Mouse (Mus musculus) heart, postnatal 25 days (tissue): ENCODE results near the gene Ccn1. TPM values are rescaled to one million over a fixed set of nuclear protein-coding genes. Genes with fewer than 3 reads are reported as not detected.

Experiments
- DNase-seq: peaks from one replicate; pipeline ENCODE4 v3.0.0; 2022; ENCODE audit warnings: low spot score
- intact Hi-C: fragments of 180-260 bp; cut with DNase I; formaldehyde crosslinking; loops from one replicate; pipeline ENCODE4 v1.15.1; 2025
- total RNA-seq, 2 experiments: library from RNA; stranded (reverse); gene quantifications; 2 replicates each; pipeline ENCODE4 v1.2.3; 2021

The Ccn1 gene
- total RNA-seq, 2 experiments from 2014 or later = 46.8 to 75.2 TPM

DNA sequence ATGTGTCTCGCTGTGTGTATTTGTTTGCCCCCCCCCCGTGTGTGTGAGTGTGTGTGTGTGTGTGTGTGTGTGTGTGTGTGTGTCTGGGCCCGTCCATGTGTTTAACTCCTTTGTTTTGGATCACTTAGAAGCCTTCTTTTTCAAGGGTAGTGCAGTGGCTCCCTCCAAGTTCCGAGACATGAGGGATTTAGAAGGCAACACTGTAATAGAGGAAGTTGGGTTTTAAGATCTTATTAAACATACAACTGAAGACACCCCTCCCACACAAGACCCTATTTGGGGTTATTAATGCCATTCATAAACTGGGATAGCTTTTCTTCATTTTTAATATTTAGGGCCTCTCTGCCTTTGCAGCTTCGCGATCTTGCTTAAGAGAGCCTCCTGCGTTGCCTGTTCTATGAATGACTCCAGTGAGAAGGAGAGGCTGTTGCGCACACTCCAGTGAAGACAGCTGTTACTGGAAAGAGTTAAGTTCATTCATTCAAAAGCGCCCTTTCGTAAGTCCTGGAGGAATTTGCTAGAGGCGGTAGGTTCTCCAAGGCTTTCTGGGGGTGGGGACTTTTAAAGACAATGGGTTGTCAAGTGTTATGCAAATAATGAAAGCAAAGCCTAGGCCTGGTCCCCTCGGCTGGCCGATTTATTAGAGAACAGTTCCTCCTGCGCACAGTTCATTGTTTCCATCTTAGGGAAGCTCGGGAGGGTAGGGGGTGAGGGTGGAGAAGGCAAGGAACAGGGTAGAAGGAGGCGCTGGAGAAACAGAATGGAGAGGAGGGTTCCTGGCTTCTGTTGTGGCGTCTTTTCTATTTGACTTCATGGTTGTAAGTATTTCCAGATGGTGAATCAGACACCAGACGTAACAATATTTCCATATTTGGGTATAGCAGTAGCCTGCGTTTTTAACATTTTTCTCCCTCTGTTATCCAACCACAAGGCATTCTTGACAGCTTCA, 1.5 kb upstream of the Ccn1 start:
- no peak for DNase-seq
- intact Hi-C loops = loop anchor here (2.0 to 5.0 kb wide), 2 partner anchors 175 to 271 kb away; partner anchors contain the start of gene Bcl10

DNA sequence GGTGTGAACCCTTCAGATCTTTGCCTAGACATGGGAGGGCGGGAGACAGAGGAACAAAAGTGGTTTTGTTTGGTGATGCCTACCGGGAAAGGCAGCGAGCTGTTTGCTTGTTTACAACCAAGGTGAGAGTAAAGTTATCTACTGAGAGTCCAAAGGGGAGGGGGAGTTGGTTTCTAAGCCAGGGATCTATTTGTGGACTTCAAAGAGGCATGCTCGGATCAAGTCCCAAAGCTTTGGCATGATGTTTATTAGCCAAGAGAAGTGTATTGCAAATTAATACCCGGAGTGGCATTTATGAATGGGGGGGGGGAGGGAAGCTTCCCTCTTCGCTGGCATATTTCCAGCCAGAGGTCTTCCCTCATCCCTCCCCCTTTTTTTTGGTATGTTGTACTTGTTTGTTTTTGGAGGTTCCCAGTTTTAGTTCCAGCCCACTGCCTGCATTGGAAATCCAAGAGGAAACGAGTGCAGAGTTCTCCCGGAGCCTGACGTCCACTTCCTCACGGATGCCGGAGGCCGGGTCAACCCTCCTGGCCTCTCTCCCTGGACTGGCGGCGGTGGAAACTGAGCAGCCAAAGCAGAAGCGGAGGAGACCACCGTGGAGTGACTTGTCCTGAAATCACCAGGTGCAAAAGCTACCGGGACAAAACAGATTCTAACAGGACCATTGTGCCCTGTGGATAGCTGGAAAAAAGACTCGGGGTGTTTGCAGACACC, 674 bp upstream of the Ccn1 start:
- intact Hi-C loops = loop anchor here (2.0 to 5.0 kb wide), 2 partner anchors 174 to 272 kb away; partner anchors contain the start of gene Bcl10

DNA sequence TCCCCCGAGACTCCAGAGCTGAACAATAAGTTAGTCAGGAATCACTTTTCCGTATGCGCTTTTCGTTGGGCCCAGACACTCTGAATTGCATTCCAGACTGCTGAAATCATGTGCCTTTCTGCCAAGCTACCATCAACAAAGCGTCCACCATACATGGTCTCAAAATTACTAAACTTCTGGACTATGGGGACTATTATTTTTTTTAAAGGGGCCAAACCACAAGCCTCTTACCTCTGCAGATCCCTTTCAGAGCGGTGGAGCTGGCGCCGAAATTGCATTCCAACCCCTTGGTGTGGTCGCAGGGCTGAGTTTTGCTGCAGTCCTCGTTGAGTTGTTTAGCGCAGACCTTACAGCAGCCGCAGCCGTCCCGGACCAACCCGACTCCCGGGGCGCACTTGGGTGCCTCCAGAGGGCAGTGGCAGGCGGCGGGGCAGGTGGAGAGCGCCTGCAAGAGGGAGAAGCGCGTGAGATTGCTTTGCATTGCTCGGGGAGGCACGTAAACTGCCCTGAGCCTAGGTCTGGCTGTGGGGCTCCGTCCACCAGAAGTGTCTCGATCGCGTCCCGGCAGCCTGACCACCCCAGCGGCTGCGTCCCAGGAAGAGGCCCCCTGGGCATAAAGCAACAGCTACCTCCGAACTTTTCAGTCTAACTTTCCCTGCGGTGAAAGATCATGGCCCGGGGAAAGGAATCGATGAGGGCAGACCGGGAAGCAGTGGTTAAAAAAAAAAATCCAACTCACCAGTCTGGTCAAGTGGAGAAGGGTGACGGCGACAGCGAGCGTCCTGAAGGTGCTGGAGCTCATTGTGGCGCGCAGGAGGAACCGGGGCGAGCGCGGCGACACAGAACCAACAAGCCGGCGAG, 560 bp downstream of the Ccn1 start:
- intact Hi-C loops = loop anchor here (2.0 to 5.0 kb wide), 3 partner anchors 66 to 258 kb away; no protein-coding TSS in a partner anchor
- no peak for DNase-seq

More for the DNA sequence above, 674 bp upstream of the Ccn1 start:
- DNase-seq = peak; percentile 71

DNA sequence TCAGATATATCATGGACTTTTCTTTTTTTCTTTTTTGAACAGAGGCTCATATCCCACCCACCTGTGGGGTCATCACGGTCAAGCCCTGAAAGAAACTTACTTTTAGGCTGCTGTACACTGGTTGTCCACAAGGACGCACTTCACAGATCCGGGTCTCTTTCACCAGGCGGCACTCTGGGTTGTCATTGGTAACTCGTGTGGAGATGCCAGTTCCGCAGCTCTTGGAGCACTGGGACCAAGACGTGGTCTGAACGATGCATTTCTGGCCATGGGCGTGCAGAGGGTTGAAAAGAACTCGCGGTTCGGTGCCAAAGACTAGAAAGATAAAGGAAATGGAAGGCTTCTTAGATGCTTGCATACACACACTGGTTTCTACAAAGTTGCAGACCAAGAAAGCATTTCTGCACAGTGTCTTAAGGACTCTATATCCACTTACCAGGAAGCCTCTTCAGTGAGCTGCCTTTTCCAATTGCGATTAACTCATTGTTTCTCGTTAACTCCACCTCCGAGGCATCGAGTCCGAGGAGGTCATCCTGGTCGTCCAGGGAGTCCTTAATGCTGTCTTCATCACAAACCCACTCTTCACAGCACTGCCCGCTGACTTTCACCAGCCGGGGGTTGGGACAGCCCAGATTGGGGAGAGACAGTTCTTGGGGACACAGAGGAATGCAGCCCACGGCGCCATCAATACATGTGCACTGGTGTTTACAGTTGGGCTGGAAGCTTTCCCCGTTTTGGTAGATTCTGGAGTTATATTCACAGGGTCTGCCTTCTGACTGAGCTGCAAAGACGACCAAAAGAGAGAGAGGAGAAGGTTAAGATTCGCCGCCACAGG, 1.5 kb downstream of the Ccn1 start:
- intact Hi-C loops = loop anchor here (2.0 to 5.0 kb wide), 3 partner anchors 66 to 259 kb away; no protein-coding TSS in a partner anchor
- no peak for DNase-seq

DNA sequence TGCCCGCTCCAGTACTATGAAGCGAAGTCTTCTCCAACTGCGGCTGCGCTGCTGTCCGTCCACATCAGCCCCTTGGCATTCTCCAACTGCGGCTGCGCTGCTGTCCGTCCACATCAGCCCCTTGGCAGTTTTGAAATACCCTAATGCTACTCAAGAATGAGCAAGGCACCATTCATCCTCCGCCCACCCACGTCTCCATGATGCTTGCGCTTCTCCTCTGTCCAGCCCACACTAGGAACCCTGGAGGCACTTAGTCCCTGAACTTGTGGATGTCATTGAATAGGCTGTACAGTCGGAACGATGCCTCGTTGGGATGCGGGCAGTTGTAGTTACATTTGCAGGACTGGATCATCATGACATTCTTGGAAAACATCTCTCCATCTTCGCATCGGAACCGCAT, 2.4 kb downstream of the Ccn1 start:
- DNase-seq = no peak
- intact Hi-C loops = loop anchor here (5.0 kb wide), 1 partner anchor 260 kb away; no protein-coding TSS in a partner anchor

- intact Hi-C loops = loop anchor here (5.0 kb wide), 1 partner anchor 261 kb away; no protein-coding TSS in a partner anchor
- DNase-seq = no peak
Observed at GRCm38 (mm10) chr3:145646666-145647065, 3.1 kb downstream of the Ccn1 start.

GRCm38 (mm10) chr3:145646009-145646408, 3.8 kb downstream of the Ccn1 start:
- intact Hi-C loops = loop anchor here (5.0 kb wide), 1 partner anchor 261 kb away; no protein-coding TSS in a partner anchor

DNA sequence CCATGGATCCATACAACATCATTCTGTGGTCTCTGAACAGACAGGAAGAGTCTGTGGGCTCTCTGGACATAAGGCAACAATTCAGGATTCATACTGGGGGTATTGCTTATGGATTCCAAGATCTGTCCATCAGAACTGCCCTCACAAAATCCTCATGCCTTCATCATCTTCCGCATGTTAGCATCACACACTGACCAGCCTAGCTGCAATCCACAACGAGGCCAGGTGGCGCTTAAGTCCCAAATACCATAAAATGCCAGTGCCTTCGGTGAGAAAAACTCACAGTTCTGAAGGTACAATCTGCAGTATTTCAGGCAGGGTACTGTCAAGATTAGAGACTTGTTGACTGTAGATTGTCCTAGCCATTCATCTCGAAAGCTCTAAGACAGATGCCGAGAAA, 4.3 kb downstream of the Ccn1 start:
- no peak for DNase-seq
- intact Hi-C loops = loop anchor here (5.0 kb wide), 1 partner anchor 262 kb away; no protein-coding TSS in a partner anchor

More at GRCm38 (mm10) chr3:145646009-145646408, 3.8 kb downstream of the Ccn1 start:
- no peak for DNase-seq

DNA sequence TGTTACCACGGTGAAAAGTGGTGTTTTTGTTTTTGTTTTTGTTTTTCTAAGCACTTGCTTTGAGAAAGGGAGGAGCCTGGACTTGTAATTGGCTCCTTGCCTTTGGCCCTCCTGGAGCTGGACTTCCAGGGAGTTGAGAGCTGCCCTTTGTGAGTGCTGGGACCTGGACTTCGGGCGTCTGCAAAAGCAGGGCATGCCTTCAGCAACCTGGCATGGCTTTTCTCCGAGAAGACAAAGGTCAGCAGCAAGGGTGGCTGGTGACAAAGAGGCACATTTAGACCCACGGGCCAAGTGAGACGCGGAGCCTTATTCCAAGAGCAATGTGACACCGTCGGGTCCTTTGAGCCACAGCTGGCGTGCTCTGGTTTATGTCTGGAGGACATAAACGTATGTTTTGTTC, 6.9 kb downstream of the Ccn1 start:
- no peak for DNase-seq
- intact Hi-C loops = no loop called here

DNA sequence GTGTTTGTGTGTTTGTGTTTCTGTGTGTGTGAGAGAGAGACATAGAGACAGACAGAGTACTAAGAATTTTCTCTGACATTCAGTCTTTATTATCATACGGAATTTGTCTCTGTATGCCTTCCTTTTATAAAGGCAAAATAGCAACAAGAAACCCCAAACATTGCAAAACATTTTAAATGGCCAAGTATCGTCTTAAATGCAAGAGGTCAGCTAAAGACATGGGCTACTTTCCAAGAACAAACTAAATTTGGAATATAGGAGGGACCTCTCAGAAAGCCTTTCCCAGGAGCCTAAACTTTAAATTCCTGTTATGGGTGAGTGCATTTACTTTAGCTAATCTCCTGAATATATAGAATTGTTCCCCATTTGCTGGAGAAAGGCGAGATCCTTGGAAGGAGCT, 7.9 kb downstream of the Ccn1 start:
- no peak for DNase-seq
- intact Hi-C loops = no loop called here

DNA sequence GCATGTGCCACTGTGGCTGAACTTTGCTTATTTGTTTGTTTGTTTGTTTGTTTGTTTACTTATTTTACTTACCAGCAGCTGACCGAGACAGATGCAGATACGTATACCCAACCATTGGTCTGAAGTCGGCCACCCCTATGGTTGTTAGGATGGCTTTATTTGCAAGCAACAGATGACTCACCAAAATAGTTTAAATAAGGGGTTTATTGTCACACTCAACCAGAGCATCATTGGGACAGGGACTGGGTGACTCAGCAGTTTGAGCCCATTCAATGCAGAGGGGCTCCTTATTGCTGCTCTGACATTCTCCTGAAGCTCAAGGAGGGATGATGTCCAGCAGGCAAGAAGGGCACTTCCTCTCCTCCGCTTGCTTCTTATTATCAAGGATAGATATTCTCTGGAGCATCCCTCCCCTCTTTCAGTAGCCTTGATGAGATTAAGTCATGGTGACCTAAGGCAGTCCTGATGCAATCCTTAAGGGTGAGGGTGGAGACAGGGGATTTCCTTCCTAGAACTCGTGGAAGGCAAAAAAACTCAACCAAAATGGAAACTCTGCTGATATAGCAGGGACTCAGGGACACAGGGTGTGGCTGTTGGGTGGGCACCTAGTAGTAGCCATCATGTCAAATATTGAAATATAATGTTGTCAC, 8.6 kb downstream of the Ccn1 start:
- intact Hi-C loops = no loop called here
- no peak for DNase-seq

- no peak for DNase-seq
- intact Hi-C loops = no loop called here
Observed at GRCm38 (mm10) chr3:145640583-145640982, 9.2 kb downstream of the Ccn1 start.

GRCm38 (mm10) chr3:145640170-145640569, 9.6 kb downstream of the Ccn1 start:
- intact Hi-C loops = no loop called here
- no peak for DNase-seq

GRCm38 (mm10) chr3:145634002-145634710, 15.6 kb downstream of the Ccn1 start:
- no peak for DNase-seq
- intact Hi-C loops = no loop called here

- DNase-seq = no peak
- intact Hi-C loops = no loop called here
Observed at GRCm38 (mm10) chr3:145632888-145633287, 16.9 kb downstream of the Ccn1 start.

DNA sequence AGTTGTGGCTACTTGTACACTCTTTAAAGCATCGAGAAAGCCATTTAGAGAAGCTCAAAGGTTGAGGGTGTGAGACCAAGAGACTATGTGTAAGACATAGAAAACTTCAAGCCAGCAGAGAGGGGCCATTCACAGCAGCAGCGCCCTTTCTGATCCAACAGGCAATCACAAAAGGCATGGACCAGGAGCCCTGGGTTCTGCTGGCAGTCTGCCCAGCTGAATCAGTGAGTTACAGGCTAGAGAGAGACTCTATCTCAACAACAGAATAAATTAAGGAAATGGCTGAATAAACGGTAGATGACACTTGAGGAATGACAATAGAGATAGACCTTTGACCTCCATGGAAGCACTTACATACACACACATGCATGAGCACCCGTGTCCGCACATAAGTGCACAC, 21.1 kb downstream of the Ccn1 start:
- no peak for DNase-seq
- intact Hi-C loops = no loop called here

- no peak for DNase-seq
- intact Hi-C loops = no loop called here
Observed at GRCm38 (mm10) chr3:145627830-145628229, 22.0 kb downstream of the Ccn1 start.

- intact Hi-C loops = no loop called here
- no peak for DNase-seq
Observed at GRCm38 (mm10) chr3:145626063-145626462, 23.7 kb downstream of the Ccn1 start.
